Mouse (Mus musculus) erythroblast, embryonic 14.5 days (primary cell): ENCODE data around the gene Cdk14.

Experiments used
- GATA1 ChIP-seq: IDR thresholded peaks from 2 replicates; pipeline ENCODE4 v1.6.1; 2012; ENCODE audit warnings: low read length, inconsistent platforms, mixed read lengths
- TAL1 ChIP-seq: IDR thresholded peaks from 3 replicates; pipeline ENCODE4 v1.6.1; 2012; ENCODE audit warnings: low read length, inconsistent platforms, mixed read lengths

GRCm38 (mm10) chr5:5013783-5014182 lies 406.3 kb downstream of the Cdk14 start:
- no peak for TF ChIP-seq GATA1
- TF ChIP-seq TAL1 = no peak
